Mouse (Mus musculus) olfactory bulb, adult 2 months (tissue): Measurements from ENCODE around the gene Swap70.

ENCODE experiments used
- CTCF ChIP-seq: fragments of 200-500 bp; IDR thresholded peaks from 2 replicates; pipeline ENCODE4 v1.5.1; 2012; ENCODE audit warnings: low read depth, mild to moderate bottlenecking, low read length, moderate library complexity; ENCODE audit not compliant: insufficient read depth
- POLR2A ChIP-seq: fragments of 200-500 bp; IDR thresholded peaks from 2 replicates; pipeline ENCODE4 v1.6.1; 2012; ENCODE audit warnings: mild to moderate bottlenecking, low read depth, low read length, moderate library complexity; ENCODE audit not compliant: insufficient read depth

DNA sequence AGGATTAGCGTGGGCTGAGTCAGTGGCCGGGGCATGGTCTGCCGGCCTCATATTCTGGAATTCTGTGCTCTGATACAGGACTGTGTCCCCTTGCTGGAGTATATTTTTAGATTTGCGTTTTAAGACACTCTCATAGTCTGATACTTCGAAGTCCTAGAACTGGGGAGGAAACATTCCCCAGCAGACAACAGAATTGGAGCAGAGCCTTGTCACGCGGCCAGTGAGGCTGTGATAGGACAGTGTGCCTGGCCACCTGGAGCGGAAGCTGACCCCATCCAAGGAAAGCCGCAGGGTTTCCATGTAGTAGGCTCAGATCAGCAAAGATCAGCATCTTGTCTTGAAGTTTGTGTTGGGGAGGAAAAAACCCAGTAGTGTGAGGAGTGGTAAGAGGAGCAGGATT, 23.6 kb downstream of the Swap70 start:
- TF ChIP-seq CTCF (no peak), POLR2A (no peak)
